Mouse (Mus musculus) gastrocnemius, adult 18-20 months (tissue): ENCODE results near the gene Cadm4. TPM values are rescaled to one million over a fixed set of nuclear protein-coding genes. Genes with fewer than 3 reads are reported as not detected.

ENCODE experiments used
- DNase-seq: peaks from one replicate; pipeline ENCODE4 v3.0.0; 2021; ENCODE audit warnings: low spot score
- total RNA-seq, 2 experiments: library from RNA; stranded (reverse); gene quantifications; 2 replicates each; pipeline ENCODE4 v1.2.3; 2021

Cadm4 gene
- total RNA-seq, 2 experiments from 2014 or later, result 2.3 to 3.4 TPM

GRCm38 (mm10) chr7:24530062-24530931 lies 48.5 kb downstream of the Cadm4 start, which contains the start of gene Irgq:
Gene Irgq, plus strand, starts transcription at chr7:24530689.
- DNase-seq, result peak; percentile 99

- peak; percentile 62 for DNase-seq
These were observed 49.6 kb downstream of the Cadm4 start for GRCm38 (mm10) chr7:24531211-24531971.

GRCm38 (mm10) chr7:24533031-24533571 lies 51.3 kb downstream of the Cadm4 start:
- DNase-seq, result no peak

- no peak for DNase-seq
These were observed 52.0 kb downstream of the Cadm4 start for GRCm38 (mm10) chr7:24533806-24534205.

- no peak for DNase-seq
These were observed 52.5 kb downstream of the Cadm4 start for GRCm38 (mm10) chr7:24534301-24534700.

GRCm38 (mm10) chr7:24537081-24537480 lies 55.3 kb downstream of the Cadm4 start:
- no peak for DNase-seq

GRCm38 (mm10) chr7:24537591-24537990 lies 55.8 kb downstream of the Cadm4 start:
- DNase-seq, result no peak

- DNase-seq, result no peak
These were observed 56.3 kb downstream of the Cadm4 start for GRCm38 (mm10) chr7:24538154-24538553.

GRCm38 (mm10) chr7:24538701-24539100 lies 56.9 kb downstream of the Cadm4 start:
- no peak for DNase-seq

GRCm38 (mm10) chr7:24539686-24540085 lies 57.9 kb downstream of the Cadm4 start:
- DNase-seq, result no peak

GRCm38 (mm10) chr7:24544506-24544905 lies 62.7 kb downstream of the Cadm4 start:
- no peak for DNase-seq

- no peak for DNase-seq
These were observed 64.3 kb downstream of the Cadm4 start, which contains the start of the genes Pinlyp and Xrcc1 for GRCm38 (mm10) chr7:24546068-24546614. Gene Pinlyp, minus strand, starts transcription at chr7:24546118. Gene Xrcc1, plus strand, starts transcription at chr7:24546289.

- DNase-seq, result peak; percentile 100
These were observed 65.0 kb downstream of the Cadm4 start for GRCm38 (mm10) chr7:24546634-24547389.

- no peak for DNase-seq
These were observed 65.8 kb downstream of the Cadm4 start for GRCm38 (mm10) chr7:24547534-24548036.

GRCm38 (mm10) chr7:24551985-24552759 lies 70.3 kb downstream of the Cadm4 start:
- DNase-seq, result no peak

Other genes with a start within 250 kb of the Cadm4 start
- 1 to 10 TPM; 2.4 to 2.6 TPM for gene Zfp109, start 244.5 kb upstream of the Cadm4 start, total RNA-seq
- gene Zfp108, start 227.2 kb upstream of the Cadm4 start, total RNA-seq, result 1 to 10 TPM; 1.8 to 2.1 TPM
- gene Zfp93, start 211.6 kb upstream of the Cadm4 start, total RNA-seq, result 1 to 10 TPM; 7.0 TPM
- 1 to 10 TPM; 2.2 to 2.6 TPM for gene Zfp61, start 180.8 kb upstream of the Cadm4 start, total RNA-seq
- gene Zfp94, start 165.4 kb upstream of the Cadm4 start, total RNA-seq, result 1 to 10 TPM; 1.7 to 2.1 TPM
- not detected for gene Tescl, start 148.1 kb upstream of the Cadm4 start, total RNA-seq
- gene Lypd5, start 132.8 kb upstream of the Cadm4 start, total RNA-seq, result not detected
- gene Kcnn4, start 111.8 kb upstream of the Cadm4 start, total RNA-seq, result under 1 TPM; 0.46 to 0.50 TPM
- gene Smg9, start 82.4 kb upstream of the Cadm4 start, total RNA-seq, result 10 to 100 TPM; 10.3 to 11.0 TPM
- not detected for gene Irgc1, start 29.7 kb upstream of the Cadm4 start, total RNA-seq
- gene Plaur, start 19.5 kb upstream of the Cadm4 start, total RNA-seq, result 1 to 10 TPM in 1 of 2 experiments, under 1 TPM in 1; 0.87 to 1.4 TPM
- gene Zfp428, start 25.0 kb downstream of the Cadm4 start, total RNA-seq, result 1 to 10 TPM; 4.1 to 4.5 TPM
- gene AC161166.1, start 30.4 kb downstream of the Cadm4 start, total RNA-seq, result not detected
- 10 to 100 TPM; 11.5 to 16.2 TPM for gene Irgq, start 48.7 kb downstream of the Cadm4 start, total RNA-seq
- gene Pinlyp, start 64.1 kb downstream of the Cadm4 start, total RNA-seq, result not detected
- 10 to 100 TPM; 16.5 to 20.1 TPM for gene Xrcc1, start 64.3 kb downstream of the Cadm4 start, total RNA-seq
- gene Ethe1, start 105.5 kb downstream of the Cadm4 start, total RNA-seq, result 10 to 100 TPM; 25.5 to 29.0 TPM
- gene Zfp575, start 105.6 kb downstream of the Cadm4 start, total RNA-seq, result under 1 TPM in 1 of 2 experiments, not detected in 1; 0.09 TPM
- gene Phldb3, start 128.7 kb downstream of the Cadm4 start, total RNA-seq, result under 1 TPM; 0.34 to 0.64 TPM
- gene Lypd3, start 154.5 kb downstream of the Cadm4 start, total RNA-seq, result not detected
- not detected for gene Tex101, start 194.7 kb downstream of the Cadm4 start, total RNA-seq
- not detected for gene BC049730, start 227.2 kb downstream of the Cadm4 start, total RNA-seq
- not detected for gene Gm4763, start 244.9 kb downstream of the Cadm4 start, total RNA-seq